Mouse (Mus musculus): ENCODE results near the gene Gmeb2. TPM values are rescaled to one million over a fixed set of nuclear protein-coding genes. Genes with fewer than 3 reads are reported as not detected.

Gmeb2 gene
- polyA plus RNA-seq, 1 experiment from 2014 or later: 4.9 TPM

DNA sequence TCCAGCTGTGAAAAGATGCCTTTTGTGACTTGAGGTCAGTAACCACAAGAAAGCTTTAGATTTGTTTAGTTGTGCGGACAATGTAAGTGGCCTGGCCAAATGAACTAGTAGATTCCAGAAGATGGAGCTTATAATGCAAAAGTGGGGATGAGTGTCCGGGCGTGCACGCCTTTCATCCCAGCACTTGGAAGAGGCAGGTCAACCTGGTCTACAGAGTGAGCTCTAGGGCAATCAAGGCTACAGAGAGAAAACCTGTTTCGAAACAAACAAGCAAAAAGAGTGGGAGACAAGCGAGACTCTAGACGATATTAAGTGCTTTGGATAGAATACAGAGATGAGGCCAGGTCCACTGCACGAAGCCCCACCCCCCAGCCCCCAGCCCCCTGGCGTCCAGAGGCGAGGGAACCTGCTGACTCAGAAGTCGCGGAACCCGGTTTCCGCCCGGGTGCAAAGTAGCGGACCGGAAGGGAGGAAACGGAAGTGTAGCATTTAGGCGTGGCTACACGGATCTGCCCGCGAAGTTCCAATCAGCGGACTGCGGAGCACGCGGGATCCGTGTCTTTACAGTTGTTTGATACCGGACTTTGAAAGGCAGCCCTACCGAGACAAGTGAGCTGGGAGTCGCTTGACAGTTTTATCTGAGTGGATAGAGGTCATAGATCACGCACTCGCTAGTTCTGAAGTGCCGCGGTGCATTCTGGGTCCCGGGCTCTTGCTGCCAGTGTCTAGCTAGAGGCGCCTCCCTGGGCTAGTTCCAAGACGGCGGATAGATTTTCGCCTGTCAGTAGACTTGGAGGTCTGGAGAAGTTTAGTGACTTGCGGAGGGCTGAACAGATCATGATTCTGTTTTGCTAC lies 31.6 kb upstream of the Gmeb2 start, which contains the start of gene Rtel1:
Gene Rtel1 (plus strand): TSS at position 492 of the 855 bp plus-strand sequence.
- 5% methylated on average over 40 of the region's 40 CpGs for WGBS (ENCODE audit: insufficient replicate concordance)

DNA sequence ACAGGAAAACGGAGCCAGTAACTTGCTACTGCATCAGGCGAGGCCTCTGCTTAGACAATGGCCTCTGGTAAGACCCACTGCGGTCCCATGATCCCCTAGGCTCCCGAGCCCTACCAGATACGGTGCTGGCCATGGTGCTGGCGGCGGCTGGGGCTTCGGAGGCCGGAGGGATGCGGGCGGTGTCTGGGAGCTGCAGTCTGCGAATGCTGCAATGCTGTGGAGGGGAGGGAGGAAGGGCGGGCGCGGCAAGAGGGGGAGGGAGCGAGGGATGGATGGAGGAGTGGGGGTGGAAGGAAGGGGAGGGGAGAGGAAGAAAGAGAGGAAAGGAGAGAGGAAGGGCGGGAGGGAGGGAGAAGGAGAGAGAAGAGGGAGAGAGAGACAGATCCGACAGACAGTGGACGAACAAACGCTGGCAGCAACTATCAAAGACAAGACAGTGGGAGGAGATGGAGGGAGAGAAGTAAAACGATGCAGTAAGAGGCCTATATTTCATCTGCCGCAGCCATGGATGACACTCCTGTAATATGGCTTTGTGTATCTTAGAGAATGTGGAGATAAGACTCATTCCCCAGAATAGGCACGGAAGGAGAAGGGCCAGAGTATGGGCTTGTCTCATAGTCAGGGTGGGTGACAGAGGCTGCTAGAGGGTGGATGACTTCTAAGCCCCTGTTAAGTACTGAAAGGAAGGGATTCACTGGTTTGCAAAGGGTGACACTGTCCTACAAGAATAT lies 26.4 kb upstream of the Gmeb2 start, which contains the start of gene Stmn3:
Gene Stmn3 (minus strand): TSS at position 421 of the 731 bp plus-strand sequence.
- peaks cover 34% of the 10 kb centered on the region for H3K27me3 ChIP-seq (ENCODE audit: insufficient read depth, low read length)
- WGBS (ENCODE audit: insufficient replicate concordance): 7% methylated on average over 23 of the region's 23 CpGs
- ATAC-seq (peak; percentile 45; the same call in 1 of the 2 replicates), DNase-seq (peak; percentile 56)
- no peak within 1 kb of the TSS for H3K4me3 ChIP-seq (ENCODE audit: low read depth, low read length)
- TF ChIP-seq EP300 (IDR thresholded peaks at IDR 0.05; ENCODE audit: low read depth): no peak
- TF ChIP-seq CTCF (IDR thresholded peaks at IDR 0.05; ENCODE audit: low read depth): no peak
- H3K9ac ChIP-seq (replicated peaks): no peak within 1 kb of the TSS
- H3K4me2 ChIP-seq (ENCODE audit: low read depth, low read length): no peak within 1 kb of the TSS; the same call in 1 of the 2 replicates
- peaks cover 8% of the 10 kb centered on the region; the same call in 1 of the 2 replicates for H3K4me1 ChIP-seq (ENCODE audit: insufficient read depth)
- H3K36me3 ChIP-seq (replicated peaks; ENCODE audit: insufficient read depth, low read length): no peaks in the 10 kb centered on the region
- H3K27ac ChIP-seq (ENCODE audit: low read depth): no peak within 1 kb of the TSS
- H3K9me3 ChIP-seq (ENCODE audit: low read length): no peaks in the 10 kb centered on the region

More for the DNA sequence above, 31.6 kb upstream of the Gmeb2 start, which contains the start of gene Rtel1:
- Histone ChIP-seq H3K9ac (replicated peaks) (peak within 1 kb of the TSS; percentile 68), H3K27ac (ENCODE audit: low read depth) (peak within 1 kb of the TSS; percentile 90), H3K4me2 (ENCODE audit: low read depth, low read length) (peak within 1 kb of the TSS; percentile 83), H3K4me1 (ENCODE audit: insufficient read depth) (peaks cover 7% of the 10 kb centered on the region), H3K4me3 (ENCODE audit: low read depth, low read length) (peak within 1 kb of the TSS; percentile 60), H3K9me3 (ENCODE audit: low read length) (no peaks in the 10 kb centered on the region), H3K27me3 (ENCODE audit: insufficient read depth, low read length) (peaks cover 6% of the 10 kb centered on the region), H3K36me3 (replicated peaks; ENCODE audit: insufficient read depth, low read length) (peaks cover 25% of the 10 kb centered on the region)
- peak; percentile 94 for ATAC-seq
- TF ChIP-seq CTCF (IDR thresholded peaks at IDR 0.05; ENCODE audit: low read depth) (peak; percentile 13; the same call in 1 of the 2 replicates), EP300 (IDR thresholded peaks at IDR 0.05; ENCODE audit: low read depth) (no peak)
- DNase-seq: peak; percentile 89

- Histone ChIP-seq H3K27me3 (ENCODE audit: insufficient read depth, low read length) (peaks cover 34% of the 10 kb centered on the region), H3K4me2 (ENCODE audit: low read depth, low read length) (no peak overlapping the region; the same call in 1 of the 2 replicates), H3K27ac (ENCODE audit: low read depth) (no peak overlapping the region), H3K4me3 (ENCODE audit: low read depth, low read length) (no peak overlapping the region), H3K36me3 (replicated peaks; ENCODE audit: insufficient read depth, low read length) (no peaks in the 10 kb centered on the region), H3K9me3 (ENCODE audit: low read length) (no peaks in the 10 kb centered on the region), H3K4me1 (ENCODE audit: insufficient read depth) (peaks cover 8% of the 10 kb centered on the region; the same call in 1 of the 2 replicates), H3K9ac (replicated peaks) (no peak overlapping the region)
- TF ChIP-seq CTCF (IDR thresholded peaks at IDR 0.05; ENCODE audit: low read depth) (no peak), EP300 (IDR thresholded peaks at IDR 0.05; ENCODE audit: low read depth) (no peak)
- WGBS (ENCODE audit: insufficient replicate concordance): 8% methylated on average over 35 of the region's 35 CpGs
- ATAC-seq (no peak), DNase-seq (no peak)
Measured at GRCm38 (mm10) chr2:181313344-181314079, 25.7 kb upstream of the Gmeb2 start.

- no peak overlapping the region for H3K4me3 ChIP-seq (ENCODE audit: low read depth, low read length)
- no peaks in the 10 kb centered on the region for H3K9me3 ChIP-seq (ENCODE audit: low read length)
- WGBS (ENCODE audit: insufficient replicate concordance): 17% methylated on average over 5 of the region's 5 CpGs
- no peak overlapping the region for H3K9ac ChIP-seq (replicated peaks)
- ATAC-seq (no peak), DNase-seq (no peak)
- H3K36me3 ChIP-seq (replicated peaks; ENCODE audit: insufficient read depth, low read length): no peaks in the 10 kb centered on the region
- no peak overlapping the region for H3K4me2 ChIP-seq (ENCODE audit: low read depth, low read length)
- H3K27ac ChIP-seq (ENCODE audit: low read depth): no peak overlapping the region
- H3K4me1 ChIP-seq (ENCODE audit: insufficient read depth): peaks cover 8% of the 10 kb centered on the region; the same call in 1 of the 2 replicates
- H3K27me3 ChIP-seq (ENCODE audit: insufficient read depth, low read length): peaks cover 39% of the 10 kb centered on the region
- TF ChIP-seq EP300 (IDR thresholded peaks at IDR 0.05; ENCODE audit: low read depth) (no peak), CTCF (IDR thresholded peaks at IDR 0.05; ENCODE audit: low read depth) (no peak)
Measured at GRCm38 (mm10) chr2:181313006-181313343, 25.1 kb upstream of the Gmeb2 start.

GRCm38 (mm10) chr2:181312435-181312834 lies 24.6 kb upstream of the Gmeb2 start:
- peaks cover 8% of the 10 kb centered on the region; the same call in 1 of the 2 replicates for H3K4me1 ChIP-seq (ENCODE audit: insufficient read depth)
- ATAC-seq (no peak), DNase-seq (no peak)
- H3K4me2 ChIP-seq (ENCODE audit: low read depth, low read length): no peak overlapping the region
- H3K27ac ChIP-seq (ENCODE audit: low read depth): no peak overlapping the region
- H3K9me3 ChIP-seq (ENCODE audit: low read length): no peaks in the 10 kb centered on the region
- WGBS (ENCODE audit: insufficient replicate concordance): 75% methylated on average over 3 of the region's 3 CpGs
- H3K27me3 ChIP-seq (ENCODE audit: insufficient read depth, low read length): peaks cover 43% of the 10 kb centered on the region
- no peaks in the 10 kb centered on the region for H3K36me3 ChIP-seq (replicated peaks; ENCODE audit: insufficient read depth, low read length)
- H3K9ac ChIP-seq (replicated peaks): no peak overlapping the region
- no peak overlapping the region for H3K4me3 ChIP-seq (ENCODE audit: low read depth, low read length)
- TF ChIP-seq CTCF (IDR thresholded peaks at IDR 0.05; ENCODE audit: low read depth) (no peak), EP300 (IDR thresholded peaks at IDR 0.05; ENCODE audit: low read depth) (no peak)

Measured in liver, postnatal 0 days (tissue).